Mouse (Mus musculus) heart, adult 2 months (tissue): ENCODE measurements at regions not wholly inside any gene's neighbourhood (a gene's known extent, or its start where the extent isn't known, plus 50 kb on each side); places are given as distances from the start of the nearest gene placed in this dataset.

Experiments used
- CTCF ChIP-seq: fragments of 200-600 bp; IDR thresholded peaks from 2 replicates; pipeline ENCODE4 v1.8.1; 2022; ENCODE audit warnings: antibody characterized with exemption, mild to moderate bottlenecking, moderate library complexity
- EP300 ChIP-seq: fragments of 200-500 bp; IDR thresholded peaks from 2 replicates; pipeline ENCODE4 v1.6.1; 2011; ENCODE audit warnings: low read depth, low read length, control low read depth; ENCODE audit not compliant: insufficient read depth
- POLR2A ChIP-seq: fragments of 200-500 bp; IDR thresholded peaks from 2 replicates; pipeline ENCODE4 v1.6.1; 2011; ENCODE audit warnings: mild to moderate bottlenecking, low read depth, low read length, control low read depth; ENCODE audit not compliant: insufficient read depth

DNA sequence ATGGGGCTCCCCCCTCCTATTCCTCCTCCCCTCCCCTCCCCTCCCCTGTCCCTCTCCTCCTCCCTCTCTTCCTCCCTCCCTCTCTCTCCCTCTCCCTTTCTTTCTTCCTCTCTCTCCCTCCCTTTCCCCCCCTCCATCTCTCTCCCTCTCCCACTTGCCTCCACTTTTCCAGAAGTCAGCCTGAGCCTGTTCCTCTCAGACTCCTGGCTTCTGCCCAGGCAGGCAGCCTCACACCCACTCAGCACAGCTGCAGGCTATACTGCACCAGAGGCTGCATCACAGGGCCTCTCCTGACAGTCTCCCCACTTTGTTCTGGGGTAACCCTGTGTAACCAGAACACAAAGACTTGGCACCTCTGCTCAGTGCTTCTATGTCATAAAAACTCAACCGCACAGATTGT lies 346.3 kb downstream of the Agtpbp1 start:
- no peak for TF ChIP-seq POLR2A
- no peak for TF ChIP-seq EP300
- no peak for TF ChIP-seq CTCF
